Mouse (Mus musculus) heart, adult 2 months (tissue): ENCODE measurements around the gene Pbx1.

Experiments used
- CTCF ChIP-seq: fragments of 200-600 bp; IDR thresholded peaks from 2 replicates; pipeline ENCODE4 v1.8.1; 2022; ENCODE audit warnings: antibody characterized with exemption, mild to moderate bottlenecking, moderate library complexity
- EP300 ChIP-seq: fragments of 200-500 bp; IDR thresholded peaks from 2 replicates; pipeline ENCODE4 v1.6.1; 2011; ENCODE audit warnings: low read depth, low read length, control low read depth; ENCODE audit not compliant: insufficient read depth
- POLR2A ChIP-seq: fragments of 200-500 bp; IDR thresholded peaks from 2 replicates; pipeline ENCODE4 v1.6.1; 2011; ENCODE audit warnings: mild to moderate bottlenecking, low read depth, low read length, control low read depth; ENCODE audit not compliant: insufficient read depth

DNA sequence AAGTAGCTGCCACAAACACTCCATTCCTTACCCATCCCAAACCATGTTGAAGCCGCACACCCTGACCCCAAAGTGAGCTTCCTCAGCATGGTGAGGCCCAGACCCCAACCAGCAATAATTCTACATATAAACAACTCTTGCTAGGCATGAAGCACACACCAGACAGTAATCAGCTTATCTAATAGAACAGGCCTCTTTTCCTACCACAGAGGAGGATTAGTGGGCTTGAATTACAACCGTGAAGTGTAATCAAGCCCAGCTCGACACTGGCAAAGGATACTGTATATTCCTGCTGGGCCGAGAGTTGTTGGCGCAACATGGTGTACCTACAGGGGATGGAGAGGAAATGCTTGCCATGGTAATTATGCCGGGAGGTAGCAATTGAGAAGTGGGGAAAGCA, 205.9 kb downstream of the Pbx1 start:
- TF ChIP-seq CTCF (no peak), EP300 (no peak), POLR2A (no peak)
